Mouse (Mus musculus) layer of hippocampus, adult 9-10 months (tissue): ENCODE data around the gene Lhx5.

ENCODE experiments used
- DNase-seq: peaks from one replicate; pipeline ENCODE4 v3.0.0; 2022; ENCODE audit warnings: low spot score

Gene Lhx5

DNA sequence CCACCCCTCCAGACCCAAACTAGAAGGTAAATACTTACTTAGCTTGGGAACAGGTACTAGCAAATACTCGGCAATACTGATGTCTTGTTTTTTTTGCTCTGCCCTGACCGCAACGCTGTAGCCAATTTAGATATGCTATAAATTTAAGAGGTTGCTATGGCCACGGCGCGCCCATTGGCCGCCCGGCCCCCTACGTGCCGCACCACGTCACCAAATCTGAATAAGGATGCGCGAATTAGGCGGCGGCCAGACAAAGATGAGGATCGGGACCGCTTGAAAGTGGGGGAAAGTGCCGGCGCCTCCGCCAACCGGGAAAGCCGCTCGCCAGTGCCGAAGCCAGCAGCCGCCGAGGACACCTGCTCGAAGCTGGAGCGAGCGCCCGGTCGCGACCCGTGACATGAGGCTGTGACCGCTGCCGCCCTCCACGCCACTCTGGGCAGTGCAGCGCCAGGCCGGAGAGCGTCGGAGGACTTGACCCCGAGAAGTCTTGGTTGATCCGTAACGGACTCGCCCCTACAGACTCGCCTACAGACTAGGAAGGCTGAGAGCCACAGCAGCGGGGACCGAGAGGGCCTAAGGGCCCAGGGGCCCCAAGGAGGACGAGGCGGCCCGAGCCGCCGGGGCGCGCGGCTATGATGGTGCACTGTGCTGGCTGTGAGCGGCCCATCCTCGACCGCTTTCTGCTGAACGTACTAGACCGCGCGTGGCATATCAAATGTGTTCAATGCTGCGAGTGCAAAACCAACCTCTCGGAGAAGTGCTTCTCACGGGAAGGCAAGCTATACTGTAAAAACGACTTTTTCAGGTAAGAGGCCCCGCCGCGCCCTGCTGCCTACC, at the start of gene Lhx5:
Gene Lhx5 (plus strand): TSS at position 51 of the 837 bp plus-strand sequence.
- DNase-seq: no peak

- DNase-seq: no peak
Observed at GRCm38 (mm10) chr5:120386361-120386760, 45.1 kb upstream of the Lhx5 start.

- no peak for DNase-seq
Observed at GRCm38 (mm10) chr5:120388765-120389164, 42.7 kb upstream of the Lhx5 start.

DNA sequence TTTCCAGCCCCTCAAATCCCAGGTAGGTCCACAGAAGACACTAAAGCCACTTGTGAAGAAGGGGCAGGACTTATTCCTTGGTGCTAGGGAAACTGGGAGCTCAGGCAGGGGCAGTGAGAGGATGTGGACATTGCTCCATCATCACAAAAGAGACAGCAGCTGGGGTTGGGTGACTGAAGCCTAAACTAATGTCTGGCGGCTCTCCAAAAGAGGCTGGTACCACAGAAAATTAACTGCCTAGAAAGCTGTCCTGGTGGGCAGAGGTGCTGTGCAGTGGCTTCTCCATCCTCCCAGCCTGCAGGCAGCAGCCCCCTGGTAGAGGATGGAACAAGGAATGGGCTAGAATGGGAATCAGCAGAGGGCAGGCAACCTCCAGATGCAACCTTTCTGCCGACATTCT, 41.5 kb upstream of the Lhx5 start:
- no peak for DNase-seq

DNA sequence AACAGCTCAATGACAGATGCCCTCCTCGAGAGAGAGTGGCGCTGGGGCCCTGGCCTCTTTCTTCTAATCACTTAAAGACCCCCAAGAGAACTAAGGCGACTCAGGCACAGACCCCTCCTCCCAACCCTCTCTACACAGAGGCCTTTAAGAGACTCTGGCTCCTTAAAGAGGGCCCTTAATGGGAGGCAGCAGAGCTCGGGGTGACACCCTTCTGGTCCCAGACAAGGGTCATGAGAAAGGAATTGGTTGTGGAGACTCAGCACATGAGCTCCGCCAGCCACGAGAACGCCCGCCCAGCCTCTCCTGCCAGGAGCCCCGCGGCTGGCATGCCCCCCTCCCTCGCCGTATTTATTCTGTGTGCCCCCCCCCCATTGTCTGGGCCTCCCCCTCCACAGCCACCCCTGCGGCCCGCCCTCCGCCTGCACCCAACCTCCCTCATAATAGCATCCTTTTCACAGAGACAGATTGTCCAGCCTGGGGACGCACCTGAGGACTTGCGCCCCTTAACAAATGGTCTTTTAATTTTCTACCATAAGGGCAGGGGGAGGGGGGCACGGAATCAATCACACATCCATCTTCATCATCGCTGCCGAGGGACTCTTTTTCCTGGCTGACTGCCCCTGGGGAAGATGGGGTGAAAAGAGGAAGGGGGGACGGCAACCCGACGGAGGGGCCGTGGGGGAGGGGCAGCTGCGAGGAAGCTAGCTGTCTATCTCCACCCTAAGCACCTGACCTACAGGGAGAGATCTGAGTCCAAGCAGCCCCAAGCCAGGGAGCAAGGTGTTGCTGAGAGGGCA, 37.4 kb upstream of the Lhx5 start:
- no peak for DNase-seq

- DNase-seq: no peak
Observed at GRCm38 (mm10) chr5:120397988-120398387, 33.5 kb upstream of the Lhx5 start.

DNA sequence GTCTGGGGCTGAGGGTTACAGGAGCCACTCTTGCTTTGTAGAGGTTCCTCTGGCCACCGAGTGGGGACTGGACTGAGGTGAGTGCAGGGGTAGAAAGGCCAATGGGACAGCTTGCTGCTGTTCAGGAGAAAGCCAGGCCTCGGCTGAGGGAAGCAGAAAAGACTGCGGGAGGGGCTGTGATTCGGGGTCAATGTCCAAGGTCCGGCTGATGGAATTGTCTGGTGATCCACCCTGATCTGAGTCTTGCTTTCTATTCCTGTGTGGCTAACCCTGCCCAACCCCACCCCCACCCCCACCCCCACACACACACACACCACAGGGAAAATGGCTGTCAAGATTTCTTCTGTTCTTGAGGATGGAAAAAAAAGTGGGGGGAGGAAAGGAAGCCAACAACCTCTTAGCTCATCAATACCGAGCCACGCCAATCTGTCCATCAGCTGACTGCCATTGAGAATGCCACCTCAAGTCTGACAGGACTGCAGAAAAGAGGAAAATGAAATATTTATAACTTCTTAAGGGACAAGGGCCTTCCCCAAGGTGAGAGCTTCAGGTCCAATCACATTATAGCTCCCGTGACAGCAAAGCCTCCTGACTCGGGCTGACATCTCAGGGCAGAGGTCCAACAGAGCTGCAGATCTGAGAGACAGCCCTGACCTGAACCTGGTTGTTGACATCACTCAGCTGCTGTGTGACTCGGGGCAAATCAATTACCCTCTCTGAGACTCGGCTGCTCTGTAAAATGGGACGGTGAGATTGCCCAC, 26.5 kb upstream of the Lhx5 start:
- no peak for DNase-seq

DNA sequence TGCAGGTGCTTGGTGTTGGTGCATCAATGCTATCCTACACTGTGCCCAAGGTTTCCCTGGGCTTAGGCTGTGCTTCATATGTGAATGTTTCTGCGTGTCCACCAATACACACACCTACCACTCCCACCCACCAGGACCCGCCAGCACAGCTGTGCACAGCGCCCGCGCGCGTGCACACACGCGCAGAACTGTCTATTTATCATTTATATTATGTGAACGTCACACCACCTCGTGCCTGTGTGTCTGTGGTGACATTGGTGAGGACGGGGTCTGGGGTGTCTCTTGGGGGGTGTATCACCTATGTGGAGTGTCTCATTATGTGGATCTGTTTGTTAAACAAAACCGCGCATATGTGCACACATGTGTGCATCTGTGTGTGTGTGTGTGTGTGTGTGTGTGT, 22.6 kb upstream of the Lhx5 start:
- DNase-seq: no peak

DNA sequence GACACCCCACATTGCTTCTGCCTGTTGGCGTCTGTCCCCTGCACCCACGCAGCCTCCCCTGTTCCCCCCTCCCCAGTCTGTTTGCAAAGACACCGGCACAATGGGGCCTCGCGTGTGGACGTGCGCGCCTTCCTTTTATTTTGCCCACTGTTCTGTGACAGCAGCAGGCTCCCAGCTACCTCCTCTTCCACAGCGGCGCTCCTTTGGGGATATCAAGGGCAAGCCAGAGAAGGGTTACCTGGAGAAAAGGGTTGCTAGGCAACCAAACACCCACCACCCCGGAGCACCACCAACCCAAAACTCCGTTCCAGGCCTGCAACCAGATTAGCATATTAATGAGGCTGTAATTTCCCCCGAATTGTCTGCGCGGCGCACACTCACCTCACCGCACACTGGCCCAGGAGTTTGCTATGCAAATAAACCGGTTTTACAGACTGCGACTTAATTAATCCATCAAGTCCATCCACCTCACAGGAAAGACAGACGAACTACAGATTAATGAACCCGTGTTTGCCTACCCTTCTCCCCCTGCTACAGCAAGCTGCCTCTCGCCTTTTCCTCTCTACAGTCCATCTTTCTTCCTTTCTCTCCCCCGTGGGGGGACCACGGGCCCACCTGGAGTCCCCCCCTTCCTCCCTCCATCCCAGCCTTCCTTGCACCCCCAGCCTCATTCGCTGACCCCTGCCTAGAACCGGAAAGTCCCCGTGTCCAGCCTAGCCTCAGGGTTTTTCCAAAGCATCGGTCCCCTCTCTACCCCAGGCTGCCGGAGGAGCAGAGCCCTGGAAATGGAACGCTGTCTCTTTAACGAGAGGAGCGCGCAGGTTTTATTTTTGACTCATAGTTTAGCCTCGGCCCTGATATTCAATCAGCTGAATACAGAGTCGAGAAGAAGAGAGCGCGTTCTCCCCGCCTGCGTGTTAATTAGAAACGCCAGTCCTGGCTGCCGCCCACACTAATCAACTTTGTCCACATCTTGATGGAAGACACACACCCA, 21.8 kb upstream of the Lhx5 start:
- DNase-seq: no peak

DNA sequence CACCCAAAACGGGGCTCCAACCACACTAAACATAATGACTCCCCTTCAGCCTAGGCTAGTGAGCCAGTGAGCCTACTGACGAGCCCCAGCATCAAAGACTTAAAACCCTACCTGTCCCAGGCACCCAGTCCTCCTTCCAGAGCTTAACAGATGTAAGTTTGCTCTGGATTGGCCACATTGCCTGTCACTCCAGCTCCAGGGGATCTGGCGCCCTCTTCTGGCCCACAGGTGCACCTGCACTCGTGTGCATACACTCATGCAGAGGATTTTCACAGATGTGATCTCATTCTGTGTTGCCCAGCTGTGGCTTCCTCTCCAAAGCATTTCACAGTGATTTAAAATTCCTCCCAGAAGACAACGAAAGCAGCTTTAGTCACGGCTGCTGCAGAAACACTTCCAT, 18.1 kb upstream of the Lhx5 start:
- DNase-seq: no peak

DNA sequence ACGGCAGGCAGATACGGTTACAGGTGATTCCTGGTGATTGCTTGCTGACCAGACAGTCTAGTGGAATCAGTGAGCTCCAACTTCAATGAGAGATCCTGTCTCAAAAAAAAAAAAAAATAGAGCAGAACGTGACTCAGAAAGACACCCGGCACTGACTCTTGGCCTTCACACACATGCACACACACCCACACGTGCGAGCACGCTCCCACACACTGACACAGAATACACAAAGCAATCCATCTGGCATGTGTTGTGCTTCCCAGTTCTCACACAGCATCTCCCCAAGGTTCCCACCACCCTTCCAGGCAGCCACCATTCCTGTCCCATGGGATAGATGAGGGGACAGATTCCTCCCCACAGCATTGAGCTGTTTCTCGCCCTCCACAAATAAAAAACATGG, 11.4 kb upstream of the Lhx5 start:
- DNase-seq: no peak

DNA sequence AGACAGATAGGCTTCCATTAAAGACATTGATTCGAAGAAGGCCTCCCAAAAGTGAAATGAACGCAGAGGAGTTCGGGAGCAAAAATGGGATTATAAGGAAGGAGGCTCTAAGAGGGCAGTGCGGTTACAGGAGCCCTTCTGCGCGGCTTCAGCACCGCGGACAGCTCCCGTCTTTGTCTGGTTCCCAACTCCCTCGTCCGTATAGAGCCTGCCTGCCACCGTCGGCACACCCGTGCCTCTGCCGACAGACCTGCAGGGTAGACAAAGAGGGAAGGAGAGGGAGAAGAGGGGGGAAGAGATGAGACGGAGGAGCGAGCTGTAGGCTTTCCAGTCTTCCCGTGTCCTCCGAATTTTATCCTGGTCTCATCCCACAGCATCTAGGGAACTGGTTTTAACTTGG, 7.5 kb upstream of the Lhx5 start:
- DNase-seq: no peak

DNA sequence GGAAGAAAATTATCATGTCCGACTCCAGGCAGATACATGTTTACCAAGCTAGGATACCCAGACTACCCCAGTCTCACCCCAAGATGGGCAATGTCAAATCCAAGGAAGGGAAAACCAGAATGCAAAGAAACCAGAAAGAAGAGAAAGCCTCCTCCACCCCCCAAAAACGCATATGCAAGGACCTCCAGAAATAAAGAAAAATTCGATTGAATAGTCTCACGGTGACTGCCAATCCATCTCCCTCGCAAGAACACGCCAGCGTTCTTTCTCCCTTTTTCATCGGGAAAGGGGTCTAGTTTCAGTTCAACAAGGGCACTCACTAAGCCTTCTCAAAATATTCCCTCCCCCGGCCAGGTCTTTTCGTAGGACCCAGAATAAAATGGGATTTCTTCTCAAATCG, 6.8 kb upstream of the Lhx5 start:
- DNase-seq: no peak

DNA sequence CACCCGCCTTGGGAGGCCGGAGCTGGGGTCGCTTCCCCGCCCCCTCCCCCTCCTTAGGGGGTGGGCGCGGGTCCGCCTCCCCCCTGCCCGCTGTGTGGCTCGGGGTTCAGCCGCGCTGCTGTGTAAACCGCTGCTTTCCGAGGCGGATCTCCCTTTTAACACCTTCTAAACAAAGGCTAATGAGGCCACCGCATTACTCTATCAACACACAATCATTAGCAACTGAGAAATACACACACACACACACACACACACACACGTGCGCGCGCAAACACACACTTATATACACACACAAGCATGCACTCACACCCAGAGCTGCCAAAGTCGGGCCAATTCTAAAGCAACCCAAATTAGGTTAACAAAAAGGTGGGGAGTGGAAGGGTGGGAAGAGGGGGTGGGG, 5.8 kb upstream of the Lhx5 start:
- no peak for DNase-seq

- DNase-seq: no peak
Observed at GRCm38 (mm10) chr5:120426572-120426971, 4.9 kb upstream of the Lhx5 start.

DNA sequence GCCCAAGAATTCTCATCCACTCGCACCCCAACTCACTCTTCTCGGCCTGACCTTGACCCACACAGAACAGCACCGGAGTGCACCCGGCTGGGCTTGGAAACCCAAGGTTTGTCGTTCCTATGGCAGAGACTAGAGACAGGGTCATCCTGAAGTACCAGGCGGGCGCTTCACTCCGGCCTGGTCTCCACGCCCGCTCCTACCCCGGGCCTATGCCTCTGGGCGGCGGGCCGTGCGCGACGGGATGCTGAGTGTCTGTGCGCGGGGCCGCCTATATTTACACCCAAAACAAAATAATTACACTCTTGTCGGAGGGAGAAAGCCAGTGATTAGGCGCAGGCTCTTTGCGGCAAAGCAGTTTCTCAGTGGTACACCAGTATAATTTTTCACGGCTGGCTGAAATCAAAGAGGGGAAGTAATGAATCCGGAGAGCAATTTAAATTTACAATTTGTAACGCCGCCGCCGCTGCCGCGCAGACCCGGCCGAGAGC, 4.0 kb upstream of the Lhx5 start:
- DNase-seq: no peak

DNA sequence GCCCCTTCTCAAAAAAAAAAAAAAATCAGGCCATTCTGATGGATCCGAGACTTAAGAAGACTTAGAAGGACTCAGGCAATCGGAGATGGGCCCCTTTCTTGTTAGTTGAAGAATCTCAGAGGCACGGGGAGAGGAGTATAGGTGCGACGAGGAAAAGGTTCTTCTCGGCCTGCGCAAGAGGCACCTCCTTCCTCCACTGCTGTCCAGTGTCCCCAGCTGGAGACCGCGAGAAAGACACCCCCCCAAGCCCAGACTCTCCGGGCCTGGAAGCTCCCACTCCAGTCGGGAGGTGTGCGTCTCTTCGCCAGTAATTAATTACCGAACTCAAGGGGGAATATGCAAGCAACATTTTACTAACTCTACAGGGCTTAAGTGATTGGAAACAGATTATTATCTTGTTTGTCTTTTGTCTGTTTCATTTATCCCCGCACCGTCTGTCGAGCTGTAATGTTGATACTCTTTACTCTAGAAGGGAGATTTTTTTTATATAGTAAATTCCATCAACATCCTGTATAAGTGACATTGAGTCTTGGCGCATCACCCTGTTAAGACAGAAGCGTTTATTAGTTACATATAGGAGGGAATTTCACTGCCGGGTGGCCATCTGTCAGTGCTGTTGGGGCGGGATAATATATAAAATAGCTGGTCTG, 3.2 kb upstream of the Lhx5 start:
- no peak for DNase-seq

- DNase-seq: no peak
Observed at GRCm38 (mm10) chr5:120428990-120429389, 2.5 kb upstream of the Lhx5 start.

- DNase-seq: no peak
Observed at GRCm38 (mm10) chr5:120429692-120430091, 1.8 kb upstream of the Lhx5 start.

DNA sequence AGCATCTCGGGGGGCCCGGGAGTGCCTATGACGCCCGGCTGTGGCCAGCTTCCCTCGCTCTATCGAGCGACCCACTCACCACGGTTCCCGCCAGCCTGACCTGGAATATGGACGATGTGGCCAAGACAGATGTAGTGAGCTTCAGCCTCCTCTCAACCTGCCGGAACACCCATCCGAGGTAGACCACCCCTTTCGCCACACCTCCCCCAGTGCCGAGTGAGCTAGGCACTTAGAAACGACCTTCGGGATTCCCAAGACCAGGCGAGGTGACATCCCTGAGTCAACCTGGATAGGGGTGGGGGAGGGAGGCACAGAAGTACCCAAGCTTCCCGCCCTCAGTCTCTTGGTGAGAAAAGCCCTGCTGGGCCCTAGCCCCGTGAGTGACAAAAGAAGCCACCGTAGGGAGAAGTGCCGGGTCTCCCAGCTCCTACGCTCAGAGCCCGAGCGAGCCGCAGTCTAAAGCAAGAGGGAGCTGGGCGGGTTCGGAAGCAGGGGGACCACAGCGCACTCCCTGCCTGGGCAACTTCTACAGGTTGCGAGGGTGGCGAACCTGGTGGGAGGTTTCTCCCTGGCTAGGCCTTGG, 407 bp upstream of the Lhx5 start:
- DNase-seq: no peak
